Mouse (Mus musculus): Measurements from ENCODE around the gene Spata6. TPM values are rescaled to one million over a fixed set of nuclear protein-coding genes. Genes with fewer than 3 reads are reported as not detected.

The Spata6 gene
- 3.3 and 3.6 TPM in 2 replicates for polyA plus RNA-seq (2015; fragmentation: Nextera tagmentation; extraction: Ambion mirVana)

- H3K4me1 ChIP-seq (ENCODE audit: insufficient read depth): peaks cover 10% of the 10 kb centered on the region; the same call in 1 of the 2 replicates
- TF ChIP-seq CTCF (IDR thresholded peaks at IDR 0.05; ENCODE audit: low read depth): no peak
- TF ChIP-seq EP300 (IDR thresholded peaks at IDR 0.05; ENCODE audit: low read depth): no peak
- WGBS (ENCODE audit: insufficient replicate concordance): 1% methylated on average over 49 of the region's 50 CpGs
- H3K27ac ChIP-seq (ENCODE audit: low read depth): peak within 1 kb of the TSS; percentile 53
- H3K4me3 ChIP-seq (ENCODE audit: low read depth, low read length): peak within 1 kb of the TSS; percentile 65
- ATAC-seq (peak; percentile 95), DNase-seq (peak; percentile 93)
- H3K36me3 ChIP-seq (replicated peaks; ENCODE audit: insufficient read depth, low read length): no peaks in the 10 kb centered on the region
- peak within 1 kb of the TSS; percentile 66 for H3K9ac ChIP-seq (replicated peaks)
- H3K4me2 ChIP-seq (ENCODE audit: low read depth, low read length): peak within 1 kb of the TSS; percentile 74
- H3K9me3 ChIP-seq (ENCODE audit: low read length): no peaks in the 10 kb centered on the region
- H3K27me3 ChIP-seq (ENCODE audit: insufficient read depth, low read length): no peaks in the 10 kb centered on the region
Observed at GRCm38 (mm10) chr4:111719776-111720661, at the start of gene Spata6. Gene Spata6, plus strand, starts transcription at chr4:111719984.

GRCm38 (mm10) chr4:111670566-111671421 lies 49.0 kb upstream of the Spata6 start:
- ATAC-seq (no peak), DNase-seq (no peak)
- no peak for TF ChIP-seq CTCF (IDR thresholded peaks at IDR 0.05; ENCODE audit: low read depth)
- no peak for TF ChIP-seq EP300 (IDR thresholded peaks at IDR 0.05; ENCODE audit: low read depth)
- Histone ChIP-seq H3K9me3 (ENCODE audit: low read length) (no peaks in the 10 kb centered on the region), H3K27ac (ENCODE audit: low read depth) (no peak overlapping the region), H3K4me1 (ENCODE audit: insufficient read depth) (no peaks in the 10 kb centered on the region), H3K27me3 (ENCODE audit: insufficient read depth, low read length) (no peaks in the 10 kb centered on the region), H3K4me2 (ENCODE audit: low read depth, low read length) (no peak overlapping the region), H3K4me3 (ENCODE audit: low read depth, low read length) (no peak overlapping the region), H3K36me3 (replicated peaks; ENCODE audit: insufficient read depth, low read length) (no peaks in the 10 kb centered on the region), H3K9ac (replicated peaks) (no peak overlapping the region)
- 40% methylated on average over 12 of the region's 12 CpGs for WGBS (ENCODE audit: insufficient replicate concordance)

- Histone ChIP-seq H3K27me3 (ENCODE audit: insufficient read depth, low read length) (no peaks in the 10 kb centered on the region), H3K9ac (replicated peaks) (no peak overlapping the region), H3K4me3 (ENCODE audit: low read depth, low read length) (no peak overlapping the region), H3K36me3 (replicated peaks; ENCODE audit: insufficient read depth, low read length) (no peaks in the 10 kb centered on the region), H3K27ac (ENCODE audit: low read depth) (no peak overlapping the region), H3K4me1 (ENCODE audit: insufficient read depth) (no peaks in the 10 kb centered on the region), H3K9me3 (ENCODE audit: low read length) (no peaks in the 10 kb centered on the region), H3K4me2 (ENCODE audit: low read depth, low read length) (no peak overlapping the region)
- ATAC-seq (no peak), DNase-seq (no peak)
- TF ChIP-seq EP300 (IDR thresholded peaks at IDR 0.05; ENCODE audit: low read depth) (no peak), CTCF (IDR thresholded peaks at IDR 0.05; ENCODE audit: low read depth) (no peak)
- 44% methylated on average over 4 of the region's 4 CpGs for WGBS (ENCODE audit: insufficient replicate concordance)
Observed at GRCm38 (mm10) chr4:111671440-111671839, 48.3 kb upstream of the Spata6 start.

- H3K9ac ChIP-seq (replicated peaks): no peak overlapping the region
- H3K36me3 ChIP-seq (replicated peaks; ENCODE audit: insufficient read depth, low read length): no peaks in the 10 kb centered on the region
- no peak overlapping the region for H3K4me3 ChIP-seq (ENCODE audit: low read depth, low read length)
- H3K27me3 ChIP-seq (ENCODE audit: insufficient read depth, low read length): no peaks in the 10 kb centered on the region
- no peak overlapping the region for H3K4me2 ChIP-seq (ENCODE audit: low read depth, low read length)
- no peaks in the 10 kb centered on the region for H3K9me3 ChIP-seq (ENCODE audit: low read length)
- no peak for TF ChIP-seq EP300 (IDR thresholded peaks at IDR 0.05; ENCODE audit: low read depth)
- TF ChIP-seq CTCF (IDR thresholded peaks at IDR 0.05; ENCODE audit: low read depth): no peak
- no peaks in the 10 kb centered on the region for H3K4me1 ChIP-seq (ENCODE audit: insufficient read depth)
- ATAC-seq (no peak), DNase-seq (no peak)
- no peak overlapping the region for H3K27ac ChIP-seq (ENCODE audit: low read depth)
Observed at GRCm38 (mm10) chr4:111673904-111674303, 45.9 kb upstream of the Spata6 start.

- ATAC-seq (no peak), DNase-seq (no peak)
- Histone ChIP-seq H3K4me1 (ENCODE audit: insufficient read depth) (no peaks in the 10 kb centered on the region), H3K4me2 (ENCODE audit: low read depth, low read length) (no peak overlapping the region), H3K36me3 (replicated peaks; ENCODE audit: insufficient read depth, low read length) (no peaks in the 10 kb centered on the region), H3K9me3 (ENCODE audit: low read length) (no peaks in the 10 kb centered on the region), H3K9ac (replicated peaks) (no peak overlapping the region), H3K4me3 (ENCODE audit: low read depth, low read length) (no peak overlapping the region), H3K27me3 (ENCODE audit: insufficient read depth, low read length) (no peaks in the 10 kb centered on the region), H3K27ac (ENCODE audit: low read depth) (no peak overlapping the region)
- 77% methylated on average over 5 of the region's 5 CpGs for WGBS (ENCODE audit: insufficient replicate concordance)
- TF ChIP-seq CTCF (IDR thresholded peaks at IDR 0.05; ENCODE audit: low read depth) (no peak), EP300 (IDR thresholded peaks at IDR 0.05; ENCODE audit: low read depth) (no peak)
Observed at GRCm38 (mm10) chr4:111681926-111682325, 37.9 kb upstream of the Spata6 start.

GRCm38 (mm10) chr4:111682793-111683192 lies 37.0 kb upstream of the Spata6 start:
- WGBS (ENCODE audit: insufficient replicate concordance): 62% methylated on average over 3 of the region's 3 CpGs
- H3K4me3 ChIP-seq (ENCODE audit: low read depth, low read length): no peak overlapping the region
- no peaks in the 10 kb centered on the region for H3K36me3 ChIP-seq (replicated peaks; ENCODE audit: insufficient read depth, low read length)
- ATAC-seq (no peak), DNase-seq (no peak)
- H3K9me3 ChIP-seq (ENCODE audit: low read length): no peaks in the 10 kb centered on the region
- no peaks in the 10 kb centered on the region for H3K4me1 ChIP-seq (ENCODE audit: insufficient read depth)
- TF ChIP-seq EP300 (IDR thresholded peaks at IDR 0.05; ENCODE audit: low read depth): no peak
- no peak for TF ChIP-seq CTCF (IDR thresholded peaks at IDR 0.05; ENCODE audit: low read depth)
- no peak overlapping the region for H3K9ac ChIP-seq (replicated peaks)
- H3K4me2 ChIP-seq (ENCODE audit: low read depth, low read length): no peak overlapping the region
- H3K27me3 ChIP-seq (ENCODE audit: insufficient read depth, low read length): no peaks in the 10 kb centered on the region
- H3K27ac ChIP-seq (ENCODE audit: low read depth): no peak overlapping the region
